Mouse (Mus musculus) frontal cortex, postnatal 36 days (tissue): ENCODE measurements around the gene BC030870.

ENCODE experiments used
- DNase-seq, 2 experiments: peaks; one replicate each; pipeline ENCODE4 v3.0.0; 2022; ENCODE audit warnings: low spot score in 2 of 2

Gene BC030870

DNA sequence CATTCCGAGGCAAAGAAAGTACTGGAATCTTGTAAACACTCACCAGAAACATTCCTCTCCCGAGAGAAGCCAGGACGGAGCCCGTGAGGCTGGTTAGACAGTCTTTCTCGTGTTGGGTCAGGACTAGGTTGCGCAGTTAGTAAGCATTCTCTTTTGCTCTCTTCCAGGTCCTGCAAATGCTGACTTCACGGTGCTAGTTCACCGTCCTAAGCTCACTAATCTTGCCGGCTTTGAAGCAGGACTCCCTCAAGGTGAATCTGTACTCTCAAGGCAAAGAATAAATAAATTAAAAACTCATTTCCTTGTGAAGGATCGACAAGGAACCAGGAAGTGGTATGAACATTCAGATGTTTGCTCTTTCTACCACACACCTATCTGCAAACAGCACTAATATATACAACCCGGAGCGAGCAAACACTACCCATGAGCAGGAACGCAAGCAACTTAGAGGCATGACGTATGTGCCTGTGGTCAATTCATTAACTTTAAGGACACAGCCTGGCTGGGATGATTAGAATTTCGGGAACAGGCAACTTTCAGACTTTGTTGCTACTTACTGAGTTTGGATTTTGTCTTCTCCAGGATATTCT is at the start of gene BC030870:
BC030870 (minus strand) TSS at position 365 of the 590 bp plus-strand sequence.
- DNase-seq: no peak

DNA sequence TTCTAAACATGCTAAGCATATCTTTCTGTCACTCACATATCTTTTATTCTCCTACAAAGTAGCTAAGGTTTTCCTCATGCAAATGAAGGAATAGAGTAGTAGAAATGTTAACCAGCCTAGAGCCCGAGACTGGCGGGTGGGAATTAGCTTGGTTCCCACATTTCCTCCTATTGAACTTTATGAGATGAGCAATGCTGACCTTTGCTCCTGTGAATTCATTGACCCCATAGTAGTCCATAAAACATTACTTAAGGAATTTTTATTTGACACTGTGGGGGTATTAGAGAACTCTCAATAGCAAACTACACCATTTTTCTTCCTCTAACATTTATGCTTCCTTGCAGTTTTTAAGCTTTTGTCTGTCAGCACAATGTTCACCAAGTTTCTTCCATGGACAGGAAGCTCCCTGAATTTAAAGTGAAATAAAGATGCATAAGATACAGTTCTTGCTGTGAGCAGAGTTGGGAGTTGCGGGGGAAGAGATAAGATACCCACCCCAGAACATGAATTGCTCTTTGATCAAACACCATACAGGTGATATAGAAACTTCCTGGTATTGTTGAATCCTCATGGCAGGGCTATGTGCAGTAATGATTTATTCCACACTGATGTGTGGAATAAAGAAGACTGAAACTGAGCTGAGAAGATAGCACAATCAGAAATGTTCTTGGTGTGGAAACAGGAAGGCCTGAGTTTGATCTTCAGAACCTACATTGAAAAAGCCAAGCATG is 45.5 kb upstream of the BC030870 start:
- DNase-seq: no peak

DNA sequence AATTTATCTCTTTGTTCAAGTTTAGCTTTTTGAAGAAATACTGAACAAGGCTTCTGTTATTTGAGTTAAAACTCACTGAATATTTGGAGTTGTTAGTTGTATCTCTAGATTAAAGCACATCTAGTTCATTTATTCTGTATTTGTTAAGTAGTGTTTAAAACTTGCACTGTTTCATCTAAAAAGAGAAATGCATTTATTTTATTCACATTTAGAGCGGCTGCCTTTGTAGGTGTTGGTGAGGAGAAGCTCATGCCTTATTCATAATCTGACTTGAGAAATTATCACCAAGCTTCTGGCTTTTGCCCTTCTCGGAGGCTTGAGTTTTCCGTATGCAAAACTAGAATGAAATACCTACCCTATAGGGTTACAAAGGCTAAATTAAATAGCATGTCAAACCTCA is 39.8 kb upstream of the BC030870 start:
- no peak for DNase-seq

DNA sequence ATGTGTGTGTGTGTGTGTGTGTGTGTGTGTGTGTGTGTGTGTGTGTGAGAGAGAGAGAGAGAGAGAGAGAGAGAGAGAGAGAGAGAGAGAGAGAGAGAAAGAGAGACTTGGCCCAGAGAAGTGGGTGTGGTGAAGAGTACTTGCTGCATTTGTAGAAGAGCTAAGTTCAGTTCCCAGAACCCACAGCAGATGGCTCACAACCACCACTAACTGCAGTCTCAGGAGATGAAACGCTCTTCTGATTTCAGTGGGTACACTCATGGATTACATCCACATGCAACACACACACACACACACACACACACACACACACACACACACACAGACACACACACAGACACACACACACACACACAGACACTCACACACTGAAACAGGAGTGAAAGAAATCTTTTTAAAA is 31.3 kb upstream of the BC030870 start:
- DNase-seq: peak in 1 of 2 experiments; percentile 69

DNA sequence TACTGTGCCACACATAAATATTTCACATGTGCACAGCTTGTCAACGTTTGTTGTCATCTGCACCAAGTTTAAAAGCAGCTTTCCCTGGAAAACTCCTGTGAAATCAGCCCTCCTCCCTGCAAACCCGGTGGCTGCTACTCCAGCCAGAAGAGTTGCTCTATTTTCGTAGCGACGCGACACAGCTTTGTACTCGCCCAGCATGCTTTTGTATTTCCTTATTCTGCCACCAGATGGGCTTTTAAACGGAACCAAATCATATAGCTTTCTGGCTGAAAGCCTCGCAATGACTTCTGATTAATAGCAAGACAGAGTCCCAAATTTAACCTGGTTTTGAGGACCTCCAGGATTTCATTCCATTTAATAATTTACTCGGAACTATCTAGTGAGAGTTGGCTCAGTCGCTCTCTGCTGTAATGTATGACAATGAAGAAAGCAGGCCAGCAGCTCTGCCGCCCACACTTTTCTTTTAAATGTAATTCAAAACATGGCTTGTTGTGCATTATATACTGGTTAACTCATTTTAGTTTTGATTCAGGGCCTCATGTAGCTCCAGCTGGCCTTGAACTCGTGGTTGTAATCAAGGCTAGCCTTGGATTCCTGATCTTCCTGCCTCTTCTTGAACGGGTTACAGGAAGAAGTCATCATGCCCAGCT is 29.9 kb upstream of the BC030870 start:
- DNase-seq: peak; percentile 21 to 55

DNA sequence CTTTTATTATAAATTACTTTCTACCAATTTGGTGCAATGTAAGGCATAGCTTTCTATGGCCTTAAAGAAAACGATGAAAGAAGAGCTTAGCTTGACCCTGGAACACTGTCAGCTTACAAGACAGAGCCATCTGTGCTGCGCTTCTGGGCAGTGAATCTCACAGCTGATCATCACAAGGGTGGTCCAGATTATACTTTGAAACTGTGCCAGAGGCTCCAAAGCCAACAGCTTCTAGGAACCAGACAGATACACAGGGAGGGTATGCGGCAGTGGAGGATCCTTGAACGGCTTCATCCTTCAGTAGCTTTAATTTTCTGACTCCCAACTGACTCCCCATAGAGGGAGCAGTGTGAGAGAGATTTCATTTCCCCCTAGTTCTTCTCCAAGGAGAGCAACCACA is 28.5 kb upstream of the BC030870 start:
- DNase-seq: no peak

DNA sequence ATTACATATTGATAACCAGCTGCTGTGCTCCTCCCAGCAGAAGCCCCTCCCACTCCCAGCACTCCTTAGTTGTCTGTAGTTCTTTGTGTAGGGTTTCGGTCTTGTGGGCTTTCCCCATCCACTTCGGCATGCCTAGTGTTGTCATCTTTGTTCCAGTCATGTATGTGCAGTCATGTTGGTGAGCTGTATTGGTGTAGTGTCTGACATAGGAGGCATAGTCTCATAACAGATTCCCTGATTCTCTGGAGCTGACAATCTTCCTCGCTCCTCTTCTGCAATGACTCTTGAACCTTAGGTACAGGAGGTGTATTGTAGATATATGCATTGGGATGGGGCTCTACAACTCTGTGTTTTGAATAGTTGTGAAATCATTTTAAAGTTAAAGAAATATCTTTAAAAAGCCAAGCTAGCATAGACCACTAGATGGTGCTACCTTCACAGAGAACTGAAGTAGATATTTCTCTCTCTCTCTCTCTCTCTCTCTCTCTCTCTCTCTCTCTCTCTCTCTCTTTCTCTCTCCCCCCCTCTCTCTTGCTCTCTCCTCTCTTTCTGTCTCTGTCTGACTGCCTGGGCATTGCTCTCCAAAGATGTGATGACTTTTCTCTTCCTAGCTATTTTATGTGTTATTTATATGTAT is 9.6 kb upstream of the BC030870 start:
- DNase-seq: no peak

DNA sequence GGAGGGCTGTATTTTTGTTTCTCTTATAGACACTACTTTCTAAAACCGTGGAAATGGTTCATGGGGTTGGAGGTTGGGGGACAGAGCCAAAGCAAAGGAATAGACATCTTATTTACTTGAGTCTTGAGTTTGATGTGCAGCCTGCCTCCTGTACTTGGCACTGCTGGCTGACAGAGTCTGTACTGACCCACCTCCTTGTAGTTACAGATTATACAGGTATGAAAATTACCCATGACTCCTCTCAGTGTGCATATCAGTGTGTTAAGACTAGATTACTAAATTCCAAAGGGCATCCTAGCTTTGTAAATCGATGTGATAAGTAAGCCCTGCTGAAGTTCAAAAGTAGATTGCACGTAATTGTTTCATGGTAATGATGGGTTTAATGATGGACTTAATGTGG is 2.9 kb downstream of the BC030870 start:
- DNase-seq: no peak

DNA sequence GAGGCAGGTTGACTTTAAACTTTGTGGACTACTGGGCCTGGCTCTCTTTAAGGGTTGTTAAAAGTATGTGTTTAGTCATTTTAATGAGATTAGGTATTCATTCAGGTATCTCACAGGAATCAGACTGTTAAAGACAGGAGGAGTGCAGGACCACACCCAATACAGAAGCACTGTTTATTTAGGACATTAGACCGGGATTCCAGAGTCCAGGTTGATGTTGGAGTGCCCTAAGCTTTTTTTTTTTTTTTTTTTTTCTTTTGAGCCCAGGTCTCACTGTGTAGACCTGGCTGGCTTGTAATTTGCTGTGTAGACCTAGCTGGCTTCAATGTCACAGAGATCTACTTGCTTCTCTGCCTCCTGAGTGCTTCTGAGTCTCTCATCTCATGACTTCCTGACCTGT is 3.3 kb downstream of the BC030870 start:
- no peak for DNase-seq

DNA sequence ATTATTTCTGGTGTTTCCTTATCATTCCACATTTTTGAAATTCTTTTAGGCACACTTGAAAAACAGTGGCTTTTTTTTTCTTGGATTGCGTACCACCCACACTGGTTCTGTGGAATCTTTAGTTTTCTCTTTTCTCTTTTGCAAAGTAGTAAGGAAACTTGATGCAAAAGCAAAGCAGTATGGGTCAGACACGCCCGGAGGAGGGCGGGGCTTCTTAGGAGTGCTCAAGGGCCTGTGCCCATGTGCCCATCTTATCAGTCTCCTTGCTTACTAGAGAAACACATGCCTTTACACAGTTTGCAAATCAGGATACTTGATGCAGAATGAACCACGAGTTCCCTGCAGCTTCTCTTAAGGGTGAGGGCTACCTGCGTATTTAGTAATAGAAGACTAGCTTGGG is 17.3 kb downstream of the BC030870 start:
- DNase-seq: no peak

DNA sequence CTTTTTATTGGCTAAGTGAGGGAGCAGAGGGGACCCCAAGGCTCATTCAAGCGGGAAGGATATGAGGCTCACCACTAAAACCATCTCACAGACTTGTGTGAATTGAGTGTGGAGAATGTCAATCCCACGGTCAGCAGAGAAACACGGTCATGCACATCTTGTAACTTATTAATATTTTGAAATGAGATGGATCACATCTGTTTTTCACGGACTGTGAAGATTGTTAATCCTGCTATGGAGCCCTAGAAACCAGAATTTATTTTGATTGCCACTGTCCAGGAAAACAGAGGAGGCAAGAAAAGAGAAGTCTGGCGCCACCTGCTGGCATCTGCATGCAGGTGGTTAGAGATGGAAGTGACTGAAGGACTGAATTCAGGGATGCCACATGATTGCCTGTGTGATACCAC is 19.1 kb downstream of the BC030870 start:
- peak; percentile 58 to 75 for DNase-seq

DNA sequence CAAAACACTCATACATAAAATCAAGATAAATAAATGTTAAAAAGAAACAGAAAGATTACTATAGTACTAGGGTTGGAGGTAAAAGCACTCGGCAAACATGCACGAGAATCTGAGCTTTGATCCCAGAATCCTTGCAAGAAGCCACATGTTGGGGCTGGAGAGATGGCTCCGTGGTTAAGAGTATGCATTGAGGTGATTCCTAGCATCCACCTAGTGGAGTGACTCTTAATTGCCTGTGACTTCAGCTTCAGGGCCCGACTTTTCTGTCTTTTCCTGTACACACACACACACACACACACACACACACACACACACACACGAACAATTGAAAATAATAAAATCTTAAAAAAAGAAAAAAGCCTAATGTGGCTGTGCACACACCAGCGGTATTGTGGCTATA is 20.4 kb downstream of the BC030870 start:
- no peak for DNase-seq

DNA sequence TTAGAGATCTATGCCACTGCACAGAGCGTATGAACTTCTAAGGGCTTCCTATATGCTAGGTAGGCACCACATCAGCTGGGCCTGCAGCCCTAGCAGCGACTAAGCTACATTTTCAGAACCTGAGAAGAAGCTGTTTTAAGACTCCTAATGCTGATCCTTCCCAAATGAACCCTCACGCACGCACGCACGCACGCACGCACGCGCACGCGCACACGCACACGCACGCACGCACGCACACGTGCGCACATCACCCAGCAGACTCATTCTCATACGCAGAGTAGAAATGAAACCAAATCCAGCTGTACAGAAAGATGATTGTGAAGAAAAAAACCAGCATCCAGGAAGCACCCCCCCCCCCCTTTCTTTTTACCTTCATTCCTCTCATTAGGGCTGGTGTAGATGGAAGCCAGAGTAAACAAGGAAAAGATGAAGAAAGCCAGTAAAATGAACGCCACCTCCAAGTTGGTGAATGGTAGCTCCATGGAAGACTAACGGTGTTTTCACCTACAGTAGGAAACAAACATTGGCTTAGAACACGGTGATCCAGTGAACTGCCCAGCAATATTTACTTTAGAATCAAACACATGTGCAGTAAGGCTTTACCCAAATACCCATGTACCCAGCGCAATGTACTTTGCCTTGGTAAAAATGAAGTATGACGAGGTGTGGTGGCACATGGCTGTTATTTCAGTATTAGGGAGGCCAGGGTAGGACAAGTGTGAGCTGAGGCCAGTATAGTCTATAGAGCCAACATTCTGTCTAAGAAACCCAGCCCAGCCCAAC is 21.2 kb downstream of the BC030870 start:
- DNase-seq: no peak

DNA sequence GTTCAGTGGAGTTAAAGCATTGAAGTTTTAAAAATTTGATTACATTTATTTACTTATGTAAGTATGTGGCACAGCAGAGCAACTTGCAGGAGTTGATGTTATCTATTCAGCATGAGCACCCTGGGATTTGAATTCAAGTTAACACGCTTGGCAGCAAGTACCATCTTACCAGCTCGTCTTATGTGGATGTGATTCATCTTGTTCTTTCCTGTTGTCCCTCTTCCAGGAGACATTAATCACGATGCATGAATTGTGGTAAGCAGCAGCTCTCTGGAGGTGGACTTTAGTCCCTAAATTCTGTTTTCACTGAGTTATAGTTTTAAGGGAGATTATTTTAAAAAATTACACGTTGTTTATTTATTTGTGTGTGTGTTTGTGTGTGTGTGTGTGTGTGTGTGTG is 25.3 kb downstream of the BC030870 start:
- DNase-seq: no peak

DNA sequence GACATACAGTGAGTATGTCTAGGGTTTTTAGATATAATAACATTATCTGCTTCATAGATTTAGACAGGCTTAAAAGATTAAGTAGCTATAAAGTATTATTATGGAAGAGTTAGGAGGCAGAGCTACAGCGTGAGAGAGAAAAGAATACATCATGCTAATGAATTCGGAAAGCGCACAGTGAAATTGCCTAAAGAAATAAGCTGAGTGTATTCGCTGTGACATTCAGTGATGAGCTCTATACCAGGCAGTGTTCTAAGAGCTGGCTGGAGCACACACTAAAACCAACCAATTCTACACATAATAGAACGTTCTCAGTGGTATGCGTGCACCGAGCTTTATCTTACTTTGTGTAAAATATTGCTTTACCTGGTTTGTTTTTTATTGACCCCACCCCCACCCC is 25.7 kb downstream of the BC030870 start:
- no peak for DNase-seq

DNA sequence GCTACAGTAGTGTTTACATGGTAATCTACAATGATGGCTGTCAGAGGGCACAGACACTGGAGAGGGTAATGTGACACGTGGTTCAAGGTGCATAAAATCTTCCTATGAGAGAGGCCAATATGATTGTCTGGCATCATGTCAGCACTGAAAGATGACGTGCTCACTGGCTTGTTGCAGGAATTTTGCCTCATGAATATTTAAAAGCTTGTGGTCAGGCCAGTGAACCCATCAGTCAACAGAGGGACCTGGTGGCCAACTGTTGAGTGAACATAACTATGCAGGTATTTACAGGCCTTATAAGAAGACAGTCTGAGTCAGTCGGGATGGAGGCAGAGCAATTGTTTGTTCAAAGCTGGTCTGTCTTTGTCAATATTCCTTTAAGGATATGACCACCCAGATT is 29.6 kb downstream of the BC030870 start:
- DNase-seq: no peak

DNA sequence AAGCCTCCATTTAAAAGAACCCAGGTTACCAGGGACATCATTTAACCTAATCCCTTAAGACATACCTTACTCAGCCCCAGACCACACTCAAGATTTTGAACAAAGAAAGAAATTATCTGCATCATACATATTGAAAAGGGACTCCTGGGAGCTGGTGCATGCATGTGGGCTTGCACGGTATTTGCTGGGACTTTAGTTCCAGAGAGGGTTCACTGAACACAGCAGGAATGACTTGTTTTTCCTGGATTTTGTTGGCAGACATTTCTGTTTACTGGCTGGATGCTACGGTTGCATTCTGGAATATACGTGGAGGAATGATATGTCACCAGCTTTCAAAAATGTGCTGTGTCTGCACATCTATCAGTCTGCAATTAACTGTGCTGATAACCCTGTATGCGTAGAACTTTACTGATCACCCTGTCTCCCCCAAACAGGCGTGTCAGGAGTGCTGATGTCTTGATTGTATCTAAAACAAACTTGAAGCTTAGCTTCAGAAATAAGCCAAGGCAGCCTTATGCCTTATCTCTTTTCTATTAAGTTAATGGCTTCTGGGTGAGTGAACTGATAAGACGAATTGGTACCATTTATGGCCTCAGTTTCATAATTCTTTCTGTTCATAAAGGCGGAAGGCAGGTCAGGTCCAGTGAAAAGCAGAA is 31.5 kb downstream of the BC030870 start:
- no peak for DNase-seq

DNA sequence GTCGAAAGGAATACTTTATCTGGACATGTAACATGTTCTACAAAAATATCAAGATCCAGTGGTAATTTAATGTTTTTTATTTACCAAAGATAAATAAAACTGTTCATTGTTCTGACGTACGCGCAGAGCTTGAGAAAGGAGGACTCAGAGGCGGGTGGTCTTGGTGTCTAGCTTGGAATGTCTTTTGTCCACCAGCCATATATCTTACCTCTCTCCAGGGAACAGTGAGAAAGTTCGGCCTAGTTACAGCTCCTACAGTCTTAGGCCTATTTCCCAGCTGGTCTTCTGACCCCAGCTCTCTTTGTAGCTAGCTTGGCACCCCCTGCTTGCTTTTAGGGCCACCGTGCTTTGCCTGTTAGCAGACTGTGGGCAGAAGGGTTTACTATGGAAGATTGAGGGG is 39.6 kb downstream of the BC030870 start:
- no peak for DNase-seq

DNA sequence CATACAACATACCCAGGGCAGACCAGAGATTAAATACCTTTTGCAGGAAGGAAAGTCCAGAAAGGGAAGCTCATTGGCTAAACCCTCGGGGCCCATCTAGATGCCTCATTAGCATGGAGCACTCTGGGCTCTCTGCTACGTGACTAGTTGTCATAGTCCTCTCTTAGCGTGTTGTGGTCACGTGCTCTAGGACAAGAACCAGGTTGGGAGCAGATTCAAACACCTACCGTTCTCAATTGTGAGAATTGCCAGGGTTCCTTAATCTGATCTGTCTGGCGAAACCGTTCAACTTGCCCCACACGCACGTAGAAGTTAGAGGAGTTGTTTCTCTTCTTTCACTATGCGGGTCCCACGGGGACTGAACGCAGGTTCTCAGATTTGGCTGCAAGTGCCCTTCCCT is 41.2 kb downstream of the BC030870 start:
- DNase-seq: no peak

DNA sequence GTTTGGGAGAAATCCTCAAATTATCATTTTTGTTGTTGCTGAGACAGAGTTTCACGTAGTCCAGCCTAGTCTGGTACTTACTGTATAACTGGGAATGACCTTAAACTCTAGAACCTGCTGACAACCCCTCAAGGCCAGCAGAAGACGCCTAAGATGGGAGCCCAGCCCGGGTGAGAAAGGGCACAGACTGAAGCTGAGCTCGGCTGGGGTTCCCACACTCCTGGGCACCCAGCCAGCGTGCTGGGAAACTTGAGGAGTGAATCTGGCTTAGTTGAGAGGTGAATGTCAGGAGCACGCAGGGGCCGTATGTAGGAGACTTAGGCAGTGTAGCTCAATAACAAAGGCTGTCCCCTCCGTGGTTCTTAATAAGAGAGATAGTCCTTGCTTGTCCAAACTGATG is 41.7 kb downstream of the BC030870 start:
- no peak for DNase-seq

DNA sequence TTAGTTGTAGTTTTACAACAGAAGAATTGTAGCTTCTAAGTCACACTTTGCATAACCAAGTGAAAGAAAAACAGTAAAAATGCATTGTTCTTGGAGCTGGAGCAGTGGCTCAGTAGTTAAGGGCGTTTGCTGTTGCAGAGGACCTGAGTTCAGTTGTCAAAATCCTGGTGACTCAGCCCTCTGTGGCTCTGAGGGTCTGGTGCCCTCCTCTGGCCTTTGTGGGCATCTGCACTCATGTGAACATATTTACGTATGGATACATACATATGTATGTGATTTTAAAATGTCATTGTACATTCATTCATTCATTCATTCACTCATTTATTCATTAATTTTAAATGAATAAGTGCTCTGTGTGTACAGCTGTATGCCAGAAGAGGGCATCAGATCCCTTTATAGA is 43.7 kb downstream of the BC030870 start:
- no peak for DNase-seq
